Mouse (Mus musculus): ENCODE measurements at regions not wholly inside any gene's neighbourhood (a gene's known extent, or its start where the extent isn't known, plus 50 kb on each side); places are given as distances from the start of the nearest gene placed in this dataset.
A peak's percentile ranks its signal among the peaks of the same experiment; 100 is the strongest.

- DNase-seq = no peak
These were observed 435.4 kb downstream of the Zfp536 start for GRCm38 (mm10) chr7:37338067-37338501.

GRCm38 (mm10) chr7:37342613-37343012 is 430.8 kb downstream of the Zfp536 start:
- DNase-seq = no peak

- DNase-seq = no peak
These were observed 430.3 kb downstream of the Zfp536 start for GRCm38 (mm10) chr7:37343021-37343593.

- DNase-seq = no peak
These were observed 429.7 kb downstream of the Zfp536 start for GRCm38 (mm10) chr7:37343691-37344233.

- DNase-seq = peak; percentile 77
These were observed 427.4 kb downstream of the Zfp536 start for GRCm38 (mm10) chr7:37346041-37346440.

- peak; percentile 92 for DNase-seq
These were observed 415.6 kb downstream of the Zfp536 start for GRCm38 (mm10) chr7:37357647-37358395.

- DNase-seq = no peak
These were observed 414.9 kb downstream of the Zfp536 start for GRCm38 (mm10) chr7:37358492-37358891.

GRCm38 (mm10) chr7:37359473-37359872 is 414.0 kb downstream of the Zfp536 start:
- no peak for DNase-seq

GRCm38 (mm10) chr7:37360171-37360570 is 413.3 kb downstream of the Zfp536 start:
- peak; percentile 41 for DNase-seq

GRCm38 (mm10) chr7:37361802-37362441 is 411.5 kb downstream of the Zfp536 start:
- peak; percentile 72 for DNase-seq

GRCm38 (mm10) chr7:37362879-37363278 is 410.6 kb downstream of the Zfp536 start:
- no peak for DNase-seq

GRCm38 (mm10) chr7:37363629-37364175 is 409.7 kb downstream of the Zfp536 start:
- DNase-seq = no peak

GRCm38 (mm10) chr7:37364221-37364620 is 409.2 kb downstream of the Zfp536 start:
- no peak for DNase-seq

- no peak for DNase-seq
These were observed 407.4 kb downstream of the Zfp536 start for GRCm38 (mm10) chr7:37366006-37366405.

- DNase-seq = peak; percentile 35
These were observed 403.7 kb downstream of the Zfp536 start for GRCm38 (mm10) chr7:37369698-37370097.

GRCm38 (mm10) chr7:37373864-37374263 is 399.6 kb downstream of the Zfp536 start:
- peak; percentile 87 for DNase-seq

GRCm38 (mm10) chr7:37375044-37375443 is 398.4 kb downstream of the Zfp536 start:
- DNase-seq = no peak

- DNase-seq = no peak
These were observed 397.9 kb downstream of the Zfp536 start for GRCm38 (mm10) chr7:37375591-37375990.

GRCm38 (mm10) chr7:37376207-37376606 is 397.2 kb downstream of the Zfp536 start:
- DNase-seq = no peak

GRCm38 (mm10) chr7:37377889-37378521 is 395.4 kb downstream of the Zfp536 start:
- DNase-seq = no peak

GRCm38 (mm10) chr7:37387871-37388270 is 385.6 kb downstream of the Zfp536 start:
- no peak for DNase-seq

All from adrenal gland, postnatal 10 days (tissue).